Mouse (Mus musculus) lung, embryonic 14.5 days (tissue): ENCODE results near the gene Plxna4. TPM values are rescaled to one million over a fixed set of nuclear protein-coding genes. Genes with fewer than 3 reads are reported as not detected.
A peak's percentile ranks its signal among the peaks of the same experiment; 100 is the strongest.

Experiments
- ATAC-seq: fragments of 200-750 bp; cut with Nextera tagmentation; 2 replicates; pipeline ENCODE4 v1.8.0; 2017; ENCODE audit warnings: mild to moderate bottlenecking, moderate TSS enrichment, moderate library complexity; ENCODE audit not compliant: insufficient read depth
- DNase-seq: peaks from one replicate; pipeline ENCODE4 v3.0.0-alpha.2; 2015
- H3K27ac ChIP-seq: fragments of 300-500 bp; sonication (generic); 2 replicates; pipeline ENCODE4 v1.5.1; 2014; ENCODE audit warnings: low read depth, mild to moderate bottlenecking, moderate library complexity
- H3K27me3 ChIP-seq: fragments of 300-500 bp; sonication (generic); 2 replicates; pipeline ENCODE4 v1.6.1; 2014; ENCODE audit warnings: low read length, control low read depth; ENCODE audit not compliant: insufficient read depth
- H3K36me3 ChIP-seq: fragments of 300-500 bp; sonication (generic); 2 replicates; pipeline ENCODE4 v1.6.1; 2014; ENCODE audit warnings: control low read depth; ENCODE audit not compliant: insufficient read depth
- H3K4me1 ChIP-seq: fragments of 300-500 bp; sonication (generic); 2 replicates; pipeline ENCODE4 v1.6.1; 2014; ENCODE audit warnings: antibody characterized with exemption, control low read depth; ENCODE audit not compliant: insufficient read depth
- H3K4me2 ChIP-seq: fragments of 300-500 bp; sonication (generic); 2 replicates; pipeline ENCODE4 v1.6.1; 2014; ENCODE audit warnings: mild to moderate bottlenecking
- H3K4me3 ChIP-seq: fragments of 300-500 bp; sonication (generic); 2 replicates; pipeline ENCODE4 v1.5.1; 2014; ENCODE audit warnings: low read depth, low read length
- H3K9ac ChIP-seq: fragments of 300-500 bp; sonication (generic); 2 replicates; pipeline ENCODE4 v1.6.1; 2014
- H3K9me3 ChIP-seq: fragments of 300-500 bp; sonication (generic); 2 replicates; pipeline ENCODE4 v1.6.1; 2016; ENCODE audit warnings: low read depth, low read length, control low read depth
- CTCF ChIP-seq: IDR thresholded peaks from 2 replicates; pipeline ENCODE4 v1.5.1; 2016; ENCODE audit warnings: antibody characterized with exemption, low read depth
- WGBS: fragments of 180-500 bp; shearing (Covaris S2); extraction: QIAGEN DNeasy Blood & Tissue Kit; methylation state at CpG from one replicate; pipeline ENCODE4 v1.1.7; 2014; 5-methylcytosine and 5-hydroxymethylcytosine counted together
- polyA plus RNA-seq: library from polyadenylated mRNA; unstranded; fragments of >200 nt; fragmentation: Nextera tagmentation; extraction: Ambion mirVana; gene quantifications from 2 replicates; pipeline ENCODE4 v1.2.1, GENCODE M21; 2014

The Plxna4 gene
- polyA plus RNA-seq, 1 experiment from 2014 or later = 2.4 TPM

GRCm38 (mm10) chr6:32183651-32184185 is 404.3 kb downstream of the Plxna4 start:
- H3K4me3 ChIP-seq = no peak overlapping the region
- no peaks in the 10 kb centered on the region for H3K4me1 ChIP-seq
- no peak overlapping the region for H3K27ac ChIP-seq
- H3K27me3 ChIP-seq = no peaks in the 10 kb centered on the region
- no peak for TF ChIP-seq CTCF
- no peaks in the 10 kb centered on the region for H3K36me3 ChIP-seq
- H3K9ac ChIP-seq = no peak overlapping the region
- DNase-seq (no peak), ATAC-seq (no peak)
- H3K4me2 ChIP-seq = no peak overlapping the region
- 69% methylated on average over 6 of the region's 6 CpGs for WGBS
- H3K9me3 ChIP-seq = no peaks in the 10 kb centered on the region

GRCm38 (mm10) chr6:32180012-32180358 is 408.0 kb downstream of the Plxna4 start:
- 70% methylated on average over 5 of the region's 5 CpGs for WGBS
- no peak for ATAC-seq

GRCm38 (mm10) chr6:32179346-32180011 is 408.5 kb downstream of the Plxna4 start:
- WGBS = 75% methylated on average over 2 of the region's 2 CpGs
- no peaks in the 10 kb centered on the region for H3K4me1 ChIP-seq
- no peak overlapping the region for H3K27ac ChIP-seq
- no peaks in the 10 kb centered on the region for H3K36me3 ChIP-seq
- no peak overlapping the region for H3K9ac ChIP-seq
- no peaks in the 10 kb centered on the region for H3K9me3 ChIP-seq
- H3K4me3 ChIP-seq = no peak overlapping the region
- H3K4me2 ChIP-seq = no peak overlapping the region
- ATAC-seq = peak; percentile 60; the same call in 1 of the 2 replicates
- no peak for TF ChIP-seq CTCF
- DNase-seq = peak; percentile 27
- H3K27me3 ChIP-seq = no peaks in the 10 kb centered on the region

More at GRCm38 (mm10) chr6:32180012-32180358, 408.0 kb downstream of the Plxna4 start:
- no peaks in the 10 kb centered on the region for H3K36me3 ChIP-seq
- no peak overlapping the region for H3K27ac ChIP-seq
- no peak overlapping the region for H3K4me2 ChIP-seq
- no peak overlapping the region for H3K4me3 ChIP-seq
- no peaks in the 10 kb centered on the region for H3K27me3 ChIP-seq
- no peak for TF ChIP-seq CTCF
- H3K9me3 ChIP-seq = no peaks in the 10 kb centered on the region
- no peak for DNase-seq
- H3K9ac ChIP-seq = no peak overlapping the region
- H3K4me1 ChIP-seq = no peaks in the 10 kb centered on the region

DNA sequence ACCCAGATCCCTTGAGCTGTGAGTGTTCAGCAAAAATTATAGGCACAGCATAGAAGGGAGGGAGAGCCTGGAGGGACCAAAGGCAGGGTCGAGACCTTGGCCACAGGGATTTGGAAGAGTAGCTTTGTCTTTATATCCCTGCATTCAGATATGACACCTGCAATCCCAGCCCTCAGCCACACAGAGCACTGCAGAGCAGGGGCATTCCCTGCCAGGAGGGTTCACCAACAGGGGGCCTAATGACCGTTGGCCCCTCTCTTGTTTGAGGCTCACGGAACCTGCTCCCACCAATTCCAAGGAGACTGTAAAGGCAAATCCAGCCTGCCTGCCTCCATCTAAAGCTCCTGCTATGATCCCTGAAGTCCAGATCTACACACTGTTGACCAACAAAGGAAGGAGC is 410.1 kb downstream of the Plxna4 start:
- ATAC-seq = no peak
- WGBS = 71% methylated on average over 3 of the region's 3 CpGs
- DNase-seq = no peak
- no peak overlapping the region for H3K9ac ChIP-seq
- H3K4me3 ChIP-seq = no peak overlapping the region
- no peak overlapping the region for H3K27ac ChIP-seq
- H3K36me3 ChIP-seq = no peaks in the 10 kb centered on the region
- no peaks in the 10 kb centered on the region for H3K27me3 ChIP-seq
- H3K9me3 ChIP-seq = no peaks in the 10 kb centered on the region
- H3K4me2 ChIP-seq = no peak overlapping the region
- H3K4me1 ChIP-seq = no peaks in the 10 kb centered on the region
- TF ChIP-seq CTCF = 0 out of 2 replicates have a peak, but pooled peaks have one; percentile 4

- WGBS = 39% methylated on average over 1 of the region's 1 CpGs
- no peak overlapping the region for H3K4me3 ChIP-seq
- ATAC-seq = no peak
- no peaks in the 10 kb centered on the region for H3K9me3 ChIP-seq
- H3K9ac ChIP-seq = no peak overlapping the region
- no peaks in the 10 kb centered on the region for H3K27me3 ChIP-seq
- no peaks in the 10 kb centered on the region for H3K4me1 ChIP-seq
- H3K36me3 ChIP-seq = no peaks in the 10 kb centered on the region
- no peak overlapping the region for H3K27ac ChIP-seq
- peak; percentile 63 for DNase-seq
- H3K4me2 ChIP-seq = no peak overlapping the region
- no peak for TF ChIP-seq CTCF
Measured at GRCm38 (mm10) chr6:32167725-32168124, 420.3 kb downstream of the Plxna4 start.

DNA sequence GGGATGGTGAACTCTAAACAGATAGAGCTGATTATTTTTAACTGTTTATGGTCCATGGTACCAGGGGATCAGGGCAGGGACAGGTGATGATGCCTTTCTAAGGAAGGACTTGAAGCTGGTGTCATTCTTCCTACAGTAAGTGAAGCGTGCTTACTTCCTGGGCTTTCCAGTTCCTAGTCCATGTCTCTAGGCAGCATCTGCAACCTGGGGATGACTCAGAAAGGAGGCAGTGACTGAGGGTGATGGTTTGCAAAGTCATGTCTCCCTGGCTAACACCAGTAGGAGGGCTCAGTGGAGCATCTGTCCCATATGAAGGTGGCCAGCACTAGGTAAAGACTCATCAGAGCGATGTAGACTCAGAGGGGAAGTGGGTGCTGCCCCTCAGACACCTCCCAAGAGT is 427.6 kb downstream of the Plxna4 start:
- Histone ChIP-seq H3K4me2 (no peak overlapping the region), H3K27ac (no peak overlapping the region), H3K9me3 (no peaks in the 10 kb centered on the region), H3K36me3 (no peaks in the 10 kb centered on the region), H3K4me1 (no peaks in the 10 kb centered on the region), H3K27me3 (no peaks in the 10 kb centered on the region), H3K4me3 (no peak overlapping the region), H3K9ac (no peak overlapping the region)
- WGBS = 51% methylated on average over 2 of the region's 2 CpGs
- ATAC-seq (no peak), DNase-seq (no peak)
- no peak for TF ChIP-seq CTCF

DNA sequence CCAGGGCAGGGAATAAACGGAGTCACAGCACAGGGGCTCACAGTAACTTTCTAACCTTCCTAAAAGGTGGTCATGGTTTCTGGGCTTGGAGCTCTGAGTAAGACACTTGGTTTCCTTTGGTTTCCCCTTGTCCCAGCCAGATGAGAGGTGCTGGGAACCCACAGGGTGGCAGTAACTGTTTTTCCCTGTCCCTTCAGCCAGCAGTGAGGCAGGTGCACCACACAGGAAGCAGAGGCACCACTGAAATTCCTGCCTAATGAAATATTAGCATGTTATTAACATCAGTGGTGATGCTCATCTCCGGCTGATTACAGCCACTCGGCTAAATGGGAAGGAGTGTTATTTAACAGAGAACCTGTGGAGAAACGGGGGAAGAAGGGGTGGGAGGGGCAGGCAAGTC is 428.1 kb downstream of the Plxna4 start:
- WGBS = 32% methylated on average over 4 of the region's 4 CpGs
- Histone ChIP-seq H3K4me1 (no peaks in the 10 kb centered on the region), H3K4me2 (no peak overlapping the region), H3K9ac (no peak overlapping the region), H3K27me3 (no peaks in the 10 kb centered on the region), H3K36me3 (no peaks in the 10 kb centered on the region), H3K27ac (no peak overlapping the region), H3K4me3 (no peak overlapping the region), H3K9me3 (no peaks in the 10 kb centered on the region)
- no peak for TF ChIP-seq CTCF
- DNase-seq = no peak
- no peak for ATAC-seq
